Mouse (Mus musculus) heart, adult 2 months (tissue): Measurements from ENCODE around the gene Ctnna3.

Experiments used
- CTCF ChIP-seq: fragments of 200-600 bp; IDR thresholded peaks from 2 replicates; pipeline ENCODE4 v1.8.1; 2022; ENCODE audit warnings: antibody characterized with exemption, mild to moderate bottlenecking, moderate library complexity
- EP300 ChIP-seq: fragments of 200-500 bp; IDR thresholded peaks from 2 replicates; pipeline ENCODE4 v1.6.1; 2011; ENCODE audit warnings: low read depth, low read length, control low read depth; ENCODE audit not compliant: insufficient read depth
- POLR2A ChIP-seq: fragments of 200-500 bp; IDR thresholded peaks from 2 replicates; pipeline ENCODE4 v1.6.1; 2011; ENCODE audit warnings: mild to moderate bottlenecking, low read depth, low read length, control low read depth; ENCODE audit not compliant: insufficient read depth

- TF ChIP-seq CTCF (no peak), POLR2A (no peak), EP300 (no peak)
Observed at GRCm38 (mm10) chr10:64305802-64306201, 875.9 kb downstream of the Ctnna3 start.
